ENCODE assay signal across 8 mouse cellular contexts in the genomic region with DNA sequence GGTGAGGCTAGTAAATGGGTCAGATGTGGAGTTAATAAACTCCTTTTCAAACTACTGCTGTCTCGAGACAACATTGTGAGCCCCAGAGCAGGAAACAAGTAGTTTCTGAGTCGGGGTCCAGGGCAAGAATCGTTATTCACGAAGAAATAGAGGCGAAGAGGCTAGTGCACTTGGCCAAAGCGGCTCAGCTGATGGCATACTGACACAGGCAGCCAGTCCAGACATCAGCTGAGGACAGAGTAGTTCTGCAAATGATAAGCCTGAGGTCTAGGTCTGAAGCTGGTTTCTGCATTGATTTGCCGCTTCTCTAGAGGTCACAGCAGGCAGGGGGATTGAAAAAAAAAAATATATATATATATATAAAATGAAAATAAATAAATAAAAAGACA. TPM values are rescaled to one million over a fixed set of nuclear protein-coding genes. Genes with fewer than 3 reads are reported as not detected.
A peak's percentile ranks its signal among the peaks of the same experiment; 100 is the strongest.
DNase-seq lines count a peak whose midpoint lies in the region; ATAC-seq and TF ChIP-seq lines count a peak whose summit lies in the region.

No protein-coding gene starts in this region.

- H3K27ac ChIP-seq in heart, embryonic 13.5 days (replicated peaks): 0 out of 2 replicates have a peak overlapping the region, but pooled peaks have one; percentile 90
- no peak overlapping the region for H3K27ac ChIP-seq in ES-Bruce4 (ENCODE audit: insufficient read depth, low read length)
- peak overlapping the region; percentile 90 for H3K27ac ChIP-seq in forebrain, embryonic 15.5 days (replicated peaks)
- no peak overlapping the region; the same call in 1 of the 2 replicates for H3K27ac ChIP-seq in liver, embryonic 16.5 days (ENCODE audit: low read length)

- H3K27me3 ChIP-seq in heart, embryonic 13.5 days (replicated peaks): no peaks in the 10 kb centered on the region
- H3K27me3 ChIP-seq in ES-Bruce4 (ENCODE audit: control insufficient read depth, insufficient read depth, low read length, poor library complexity, severe bottlenecking): no peaks in the 10 kb centered on the region
- H3K27me3 ChIP-seq in forebrain, embryonic 15.5 days: no peaks in the 10 kb centered on the region
- no peaks in the 10 kb centered on the region for H3K27me3 ChIP-seq in liver, embryonic 16.5 days (ENCODE audit: control insufficient read depth, insufficient read depth, low read depth, low read length)

- peak overlapping the region; percentile 95 for H3K9ac ChIP-seq in heart, embryonic 13.5 days
- H3K9ac ChIP-seq in ES-Bruce4 (ENCODE audit: low read depth, poor library complexity, severe bottlenecking): peak overlapping the region; percentile 88
- H3K9ac ChIP-seq in forebrain, embryonic 15.5 days (replicated peaks): peak overlapping the region; percentile 99
- peak overlapping the region; percentile 92 for H3K9ac ChIP-seq in liver, embryonic 16.5 days (ENCODE audit: low read depth, low read length)

- no peaks in the 10 kb centered on the region for H3K9me3 ChIP-seq in heart, embryonic 13.5 days
- no peaks in the 10 kb centered on the region for H3K9me3 ChIP-seq in ES-Bruce4 (replicated peaks; ENCODE audit: control insufficient read depth, insufficient read depth, low read length, poor library complexity, severe bottlenecking)
- H3K9me3 ChIP-seq in forebrain, embryonic 15.5 days: no peaks in the 10 kb centered on the region
- no peaks in the 10 kb centered on the region for H3K9me3 ChIP-seq in liver, embryonic 16.5 days (replicated peaks; ENCODE audit: control insufficient read depth, low read length)

- peak overlapping the region; percentile 83 for H3K4me3 ChIP-seq in heart, embryonic 13.5 days
- H3K4me3 ChIP-seq in ES-Bruce4 (ENCODE audit: low read depth, low read length): no peak overlapping the region
- H3K4me3 ChIP-seq in forebrain, embryonic 15.5 days: peak overlapping the region; percentile 98
- H3K4me3 ChIP-seq in liver, embryonic 16.5 days (ENCODE audit: low read depth, low read length): peak overlapping the region; percentile 88

- no peak for TF ChIP-seq EP300 in ES-Bruce4 (IDR thresholded peaks at IDR 0.05; ENCODE audit: insufficient read depth, low read depth, low read length)

- H3K4me2 ChIP-seq in heart, embryonic 13.5 days: peak overlapping the region; percentile 91
- peak overlapping the region; percentile 94 for H3K4me2 ChIP-seq in forebrain, embryonic 15.5 days (replicated peaks)
- peak overlapping the region; percentile 95 for H3K4me2 ChIP-seq in liver, embryonic 16.5 days (ENCODE audit: low read depth, low read length)

- WGBS in heart, embryonic 13.5 days: 68% methylated on average over 7 of the region's 7 CpGs
- 77% methylated on average over 7 of the region's 7 CpGs for WGBS in forebrain, embryonic 15.5 days
- WGBS in liver, embryonic 16.5 days (ENCODE audit: insufficient replicate concordance): 63% methylated on average over 7 of the region's 7 CpGs

- no peak for ATAC-seq in heart, embryonic 13.5 days (ENCODE audit: extremely low read depth, insufficient number of reproducible peaks, low FRiP score, low TSS enrichment)
- ATAC-seq in forebrain, embryonic 15.5 days (replicated peaks): no peak; the same call in 1 of the 2 replicates
- no peak for ATAC-seq in liver, embryonic 16.5 days (ENCODE audit: low read depth)

- TF ChIP-seq POLR2A in ES-Bruce4 (IDR thresholded peaks at IDR 0.05; ENCODE audit: insufficient read depth, low read length): no peak

- H3K36me3 ChIP-seq in heart, embryonic 13.5 days: no peaks in the 10 kb centered on the region
- H3K36me3 ChIP-seq in ES-Bruce4 (ENCODE audit: control insufficient read depth, insufficient read depth, low read length, poor library complexity, severe bottlenecking): no peaks in the 10 kb centered on the region
- no peaks in the 10 kb centered on the region for H3K36me3 ChIP-seq in forebrain, embryonic 15.5 days
- no peaks in the 10 kb centered on the region for H3K36me3 ChIP-seq in liver, embryonic 16.5 days (ENCODE audit: control insufficient read depth, insufficient read depth)

- peaks cover 22% of the 10 kb centered on the region for H3K4me1 ChIP-seq in heart, embryonic 13.5 days
- no peaks in the 10 kb centered on the region for H3K4me1 ChIP-seq in ES-Bruce4 (ENCODE audit: control insufficient read depth, insufficient read depth, low read length)
- peaks cover 15% of the 10 kb centered on the region for H3K4me1 ChIP-seq in forebrain, embryonic 15.5 days
- H3K4me1 ChIP-seq in liver, embryonic 16.5 days (ENCODE audit: control insufficient read depth, low read depth, low read length): peaks cover 37% of the 10 kb centered on the region

- TF ChIP-seq CTCF in ES-Bruce4 (IDR thresholded peaks at IDR 0.05; ENCODE audit: low read depth, low read length): no peak

- no peak for DNase-seq in heart, adult 8-10 months (ENCODE audit: low spot score)
- DNase-seq in adrenal gland, adult (ENCODE audit: inconsistent age in 2 of 2, low spot score in 1 of 2): no peak
- DNase-seq in adipocyte (ENCODE audit: low spot score): no peak
- DNase-seq in retina, embryonic 14.5 days (ENCODE audit: low spot score): no peak

RNA-seq across cellular contexts. Expression of gene Ttpal, which starts 0.4 kb away (rescaled TPM):
- 18.8 and 19.3 TPM in 2 replicates for polyA plus RNA-seq in heart, embryonic 13.5 days (2015; fragmentation: Nextera tagmentation; extraction: Ambion mirVana)
- total RNA-seq in heart, adult 8-10 months (2022): 10 to 100 TPM in 2 of 4 experiments, 1 to 10 TPM in 2; 7.4 to 15.0 (median 11.4) TPM
- polyA plus RNA-seq in ES-Bruce4 (2011; ENCODE audit: insufficient read depth, insufficient read length, low read depth, missing spikeins): 9.4 and 11.9 TPM in 2 replicates
- polyA plus RNA-seq in forebrain, embryonic 15.5 days (2015; fragmentation: Nextera tagmentation; extraction: Ambion mirVana): 43.3 and 44.4 TPM in 2 replicates
- 9.2 and 10.6 TPM in 2 replicates for polyA plus RNA-seq in liver, embryonic 16.5 days (2015; fragmentation: Nextera tagmentation; extraction: Ambion mirVana)

RNA-seq across cellular contexts. Expression of gene Serinc3, which starts 43.2 kb away (rescaled TPM):
- polyA plus RNA-seq in heart, embryonic 13.5 days (2015; fragmentation: Nextera tagmentation; extraction: Ambion mirVana): 50.1 and 51.8 TPM in 2 replicates
- total RNA-seq in heart, adult 8-10 months (2022): 100 to 1,000 TPM; 272 to 302 (median 297) TPM
- polyA plus RNA-seq in ES-Bruce4 (2011; ENCODE audit: insufficient read depth, insufficient read length, low read depth, missing spikeins): 130 and 146 TPM in 2 replicates
- 27.9 and 28.8 TPM in 2 replicates for polyA plus RNA-seq in forebrain, embryonic 15.5 days (2015; fragmentation: Nextera tagmentation; extraction: Ambion mirVana)
- polyA plus RNA-seq in liver, embryonic 16.5 days (2015; fragmentation: Nextera tagmentation; extraction: Ambion mirVana): 138 and 149 TPM in 2 replicates

RNA-seq across cellular contexts. Expression of gene Pkig, which starts 56.5 kb away (rescaled TPM):
- 233 and 270 TPM in 2 replicates for polyA plus RNA-seq in heart, embryonic 13.5 days (2015; fragmentation: Nextera tagmentation; extraction: Ambion mirVana)
- total RNA-seq in heart, adult 8-10 months (2022): 100 to 1,000 TPM; 214 to 247 (median 224) TPM
- 20.2 TPM in 2 replicates for polyA plus RNA-seq in ES-Bruce4 (2011; ENCODE audit: insufficient read depth, insufficient read length, low read depth, missing spikeins)
- 157 and 165 TPM in 2 replicates for polyA plus RNA-seq in forebrain, embryonic 15.5 days (2015; fragmentation: Nextera tagmentation; extraction: Ambion mirVana)
- 83.1 and 86.6 TPM in 2 replicates for polyA plus RNA-seq in liver, embryonic 16.5 days (2015; fragmentation: Nextera tagmentation; extraction: Ambion mirVana)

Comparison
In these comparisons a context has a peak if more than half of its experiments do, and no peak if none do; other contexts are left out.
1. H3K27ac ChIP-seq: peak in heart, embryonic 13.5 days (single experiment) and forebrain, embryonic 15.5 days (single experiment); none in ES-Bruce4 (single experiment) and liver, embryonic 16.5 days (single experiment).
2. Peak in every context shown above with its lines, with median percentiles within 50 percentile points of each other: H3K4me2 ChIP-seq and H3K9ac ChIP-seq.